Mouse (Mus musculus): ENCODE results near the gene Ubxn2a.

Ubxn2a gene

GRCm38 (mm10) chr12:4878296-4878783, 29.2 kb downstream of the Ubxn2a start:
- DNase-seq, result no peak

GRCm38 (mm10) chr12:4875623-4876022, 31.9 kb downstream of the Ubxn2a start:
- no peak for DNase-seq

GRCm38 (mm10) chr12:4874161-4874927, 33.2 kb downstream of the Ubxn2a start, which contains the start of gene Mfsd2b:
Gene Mfsd2b (minus strand): TSS chr12:4874359.
- peak; percentile 68 for DNase-seq

GRCm38 (mm10) chr12:4873531-4873930, 34.0 kb downstream of the Ubxn2a start:
- no peak for DNase-seq

GRCm38 (mm10) chr12:4872983-4873477, 34.5 kb downstream of the Ubxn2a start:
- DNase-seq, result no peak

GRCm38 (mm10) chr12:4872273-4872672, 35.2 kb downstream of the Ubxn2a start:
- DNase-seq, result no peak

GRCm38 (mm10) chr12:4871260-4871659, 36.2 kb downstream of the Ubxn2a start:
- no peak for DNase-seq

- no peak for DNase-seq
These were observed 38.6 kb downstream of the Ubxn2a start for GRCm38 (mm10) chr12:4868924-4869323.

GRCm38 (mm10) chr12:4864338-4864690, 43.2 kb downstream of the Ubxn2a start:
- no peak for DNase-seq

GRCm38 (mm10) chr12:4863654-4864337, 43.7 kb downstream of the Ubxn2a start:
- peak; percentile 87 for DNase-seq

- DNase-seq, result no peak
These were observed 44.8 kb downstream of the Ubxn2a start for GRCm38 (mm10) chr12:4862672-4863071.

- DNase-seq, result no peak
These were observed 48.1 kb downstream of the Ubxn2a start for GRCm38 (mm10) chr12:4859241-4859914.

- DNase-seq, result no peak
These were observed 50.7 kb downstream of the Ubxn2a start for GRCm38 (mm10) chr12:4856834-4857233.

GRCm38 (mm10) chr12:4856160-4856559, 51.3 kb downstream of the Ubxn2a start:
- DNase-seq, result no peak

GRCm38 (mm10) chr12:4843741-4844140, 63.8 kb downstream of the Ubxn2a start:
- DNase-seq, result no peak

- peak; percentile 92 for DNase-seq
These were observed 64.5 kb downstream of the Ubxn2a start, which contains the start of gene Wdcp for GRCm38 (mm10) chr12:4842890-4843597. Gene Wdcp (plus strand): TSS chr12:4843303.

GRCm38 (mm10) chr12:4842456-4842855, 65.0 kb downstream of the Ubxn2a start:
- no peak for DNase-seq

- DNase-seq, result peak; percentile 29
These were observed 66.1 kb downstream of the Ubxn2a start, which contains the start of gene Fkbp1b for GRCm38 (mm10) chr12:4841392-4841887. Gene Fkbp1b (minus strand): TSS chr12:4841591.

- DNase-seq, result no peak
These were observed 66.8 kb downstream of the Ubxn2a start for GRCm38 (mm10) chr12:4840741-4841140.

- DNase-seq, result no peak
These were observed 67.5 kb downstream of the Ubxn2a start for GRCm38 (mm10) chr12:4840010-4840409.

GRCm38 (mm10) chr12:4836959-4837358, 70.5 kb downstream of the Ubxn2a start:
- no peak for DNase-seq
